Mouse (Mus musculus): ENCODE measurements around the gene Gnai2.
"Not testable (repeated sequence)": the region's sequence is repeated elsewhere in the genome, so short reads cannot be mapped to it uniquely, and the experiment has no call there.

The Gnai2 gene

GRCm38 (mm10) chr9:107565556-107565955, 69.6 kb downstream of the Gnai2 start:
- not testable (repeated sequence) for DNase-seq

All from right cerebral cortex, adult 18-20 months (tissue).